Mouse (Mus musculus) cerebellum, postnatal 10 days (tissue): ENCODE results near the gene Notch4.
"Not testable (repeated sequence)": the region's sequence is repeated elsewhere in the genome, so short reads cannot be mapped to it uniquely, and the experiment has no call there.

Experiments
- DNase-seq, 2 experiments: peaks; one replicate each; pipeline ENCODE4 v3.0.0; 2021; ENCODE audit warnings: mixed read lengths in 2 of 2

Notch4 gene

GRCm38 (mm10) chr17:34564003-34564421 lies at the start of gene Notch4:
Gene Notch4 (plus strand): TSS chr17:34564268.
- no peak for DNase-seq

- DNase-seq = no peak
Observed at GRCm38 (mm10) chr17:34516514-34516913, 47.6 kb upstream of the Notch4 start.

GRCm38 (mm10) chr17:34517252-34517651 lies 46.8 kb upstream of the Notch4 start, which contains the start of gene Btnl6:
Gene Btnl6 (minus strand): TSS chr17:34517352.
- no peak for DNase-seq

- no peak for DNase-seq
Observed at GRCm38 (mm10) chr17:34517795-34518194, 46.3 kb upstream of the Notch4 start.

- DNase-seq = not testable (repeated sequence)
Observed at GRCm38 (mm10) chr17:34518571-34518970, 45.5 kb upstream of the Notch4 start.

- no peak for DNase-seq
Observed at GRCm38 (mm10) chr17:34519001-34519400, 45.1 kb upstream of the Notch4 start.

- no peak for DNase-seq
Observed at GRCm38 (mm10) chr17:34532671-34533070, 31.4 kb upstream of the Notch4 start.

GRCm38 (mm10) chr17:34543567-34543966 lies 20.5 kb upstream of the Notch4 start:
- not testable (repeated sequence) for DNase-seq

- no peak for DNase-seq
Observed at GRCm38 (mm10) chr17:34546797-34547196, 17.3 kb upstream of the Notch4 start.

- no peak for DNase-seq
Observed at GRCm38 (mm10) chr17:34547601-34548000, 16.5 kb upstream of the Notch4 start.

- no peak for DNase-seq
Observed at GRCm38 (mm10) chr17:34549156-34549555, 14.9 kb upstream of the Notch4 start.

GRCm38 (mm10) chr17:34549843-34550242 lies 14.2 kb upstream of the Notch4 start:
- no peak for DNase-seq

GRCm38 (mm10) chr17:34555483-34555882 lies 8.6 kb upstream of the Notch4 start:
- DNase-seq = peak; percentile 89 to 91

- DNase-seq = no peak
Observed at GRCm38 (mm10) chr17:34556406-34556805, 7.7 kb upstream of the Notch4 start.

GRCm38 (mm10) chr17:34557411-34557810 lies 6.7 kb upstream of the Notch4 start:
- no peak for DNase-seq

- DNase-seq = no peak
Observed at GRCm38 (mm10) chr17:34559116-34559515, 5.0 kb upstream of the Notch4 start.

- no peak for DNase-seq
Observed at GRCm38 (mm10) chr17:34559895-34560294, 4.2 kb upstream of the Notch4 start.

- DNase-seq = no peak
Observed at GRCm38 (mm10) chr17:34560438-34560837, 3.6 kb upstream of the Notch4 start.

GRCm38 (mm10) chr17:34561200-34561599 lies 2.9 kb upstream of the Notch4 start:
- no peak for DNase-seq

- no peak for DNase-seq
Observed at GRCm38 (mm10) chr17:34562595-34562994, 1.5 kb upstream of the Notch4 start.

GRCm38 (mm10) chr17:34563354-34563753 lies 714 bp upstream of the Notch4 start:
- no peak for DNase-seq

- no peak for DNase-seq
Observed at GRCm38 (mm10) chr17:34564796-34565195, 728 bp downstream of the Notch4 start.

- DNase-seq = peak in 1 of 2 experiments; percentile 28
Observed at GRCm38 (mm10) chr17:34567311-34567710, 3.2 kb downstream of the Notch4 start.

- no peak for DNase-seq
Observed at GRCm38 (mm10) chr17:34568421-34568820, 4.4 kb downstream of the Notch4 start.

- no peak for DNase-seq
Observed at GRCm38 (mm10) chr17:34569919-34570318, 5.9 kb downstream of the Notch4 start.

- no peak for DNase-seq
Observed at GRCm38 (mm10) chr17:34571875-34572274, 7.8 kb downstream of the Notch4 start.
